Mouse (Mus musculus): ENCODE data around the gene Fto.

Gene Fto

DNA sequence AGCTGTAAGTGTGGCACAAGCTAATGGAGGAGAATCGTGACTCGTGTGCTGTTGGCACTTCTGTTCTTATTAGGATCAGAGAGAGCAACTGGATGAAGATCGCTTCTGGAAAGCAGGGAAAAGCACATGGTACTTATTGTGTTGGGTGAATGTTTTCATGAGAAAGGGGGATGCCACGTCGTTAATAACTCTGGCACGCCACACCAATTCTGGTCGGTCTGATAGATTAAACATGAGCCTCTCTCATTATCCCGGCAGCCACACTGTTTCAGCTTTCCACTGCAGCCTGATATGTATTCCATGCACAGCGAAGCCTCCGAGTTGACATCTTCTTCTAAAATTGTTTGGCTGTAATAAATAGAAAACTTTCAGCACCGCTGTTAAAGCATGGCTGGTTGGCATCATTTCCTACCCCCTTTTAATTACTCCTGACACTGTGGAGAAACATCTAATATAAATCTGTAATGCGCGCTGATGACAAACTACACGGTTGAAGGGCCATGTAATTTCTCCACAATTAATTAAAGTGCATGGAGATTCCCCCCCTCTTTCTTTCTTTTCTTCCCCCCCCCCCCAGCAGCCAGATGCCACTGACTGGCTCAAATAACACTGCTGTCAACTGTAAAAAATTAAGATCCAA is 298.5 kb downstream of the Fto start:
- no peak for DNase-seq (ENCODE audit: extremely low spot score)

DNA sequence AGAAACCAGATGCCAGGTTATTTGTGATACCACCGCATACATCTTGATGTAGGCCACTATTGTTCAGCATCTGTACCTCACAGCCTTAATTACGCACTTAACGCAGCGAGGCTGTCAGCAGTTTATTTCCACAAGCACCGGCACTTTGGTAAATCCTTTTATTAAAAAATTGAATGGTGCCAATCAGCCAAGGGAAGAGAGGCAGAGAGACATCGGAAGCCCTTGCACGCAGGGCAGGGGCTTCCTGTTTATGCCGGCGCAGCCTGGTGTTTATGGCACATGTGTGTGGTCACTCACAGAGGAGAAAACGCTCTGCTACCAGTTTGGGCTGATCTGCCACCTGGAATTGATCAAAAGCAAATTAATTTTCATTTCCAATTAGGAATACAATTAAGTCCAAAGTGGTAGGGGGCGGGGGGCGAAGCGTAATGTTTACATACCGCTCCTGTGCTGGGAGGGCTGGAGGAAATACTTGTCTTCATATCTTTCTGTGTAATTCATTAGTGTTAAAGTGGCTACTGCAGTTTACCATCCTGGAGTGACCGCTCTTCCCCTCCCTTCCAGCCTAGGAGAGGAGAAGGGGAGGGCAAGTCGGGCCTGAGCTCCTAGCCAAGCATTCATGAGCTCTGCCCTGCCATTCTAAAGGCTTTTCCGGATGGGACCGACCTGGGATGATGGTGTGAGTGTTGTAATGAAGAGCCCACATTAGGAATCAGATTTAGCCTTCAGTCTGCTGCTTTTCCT is 299.2 kb downstream of the Fto start:
- DNase-seq (ENCODE audit: extremely low spot score) = no peak

DNA sequence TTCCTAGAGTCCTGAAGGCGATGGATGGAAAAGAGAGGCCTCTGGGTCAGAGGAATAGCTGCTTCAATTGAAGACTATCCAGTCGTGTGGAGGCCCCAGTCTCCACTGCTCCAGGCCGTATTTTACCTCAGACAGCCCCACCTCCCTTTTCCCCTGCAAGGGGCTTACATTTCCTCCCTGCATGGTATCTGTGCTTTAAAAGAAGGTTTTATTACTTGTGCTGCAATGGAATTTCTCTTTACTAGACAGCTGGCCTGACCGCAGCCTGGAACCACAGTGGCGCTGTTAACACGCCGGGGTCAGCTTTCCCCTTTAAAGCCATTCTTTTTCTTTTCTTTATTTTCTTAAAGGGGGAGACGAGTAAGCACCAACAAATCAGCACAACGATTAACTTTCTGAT is 300.3 kb downstream of the Fto start:
- peak; percentile 67 for DNase-seq (ENCODE audit: extremely low spot score)

DNA sequence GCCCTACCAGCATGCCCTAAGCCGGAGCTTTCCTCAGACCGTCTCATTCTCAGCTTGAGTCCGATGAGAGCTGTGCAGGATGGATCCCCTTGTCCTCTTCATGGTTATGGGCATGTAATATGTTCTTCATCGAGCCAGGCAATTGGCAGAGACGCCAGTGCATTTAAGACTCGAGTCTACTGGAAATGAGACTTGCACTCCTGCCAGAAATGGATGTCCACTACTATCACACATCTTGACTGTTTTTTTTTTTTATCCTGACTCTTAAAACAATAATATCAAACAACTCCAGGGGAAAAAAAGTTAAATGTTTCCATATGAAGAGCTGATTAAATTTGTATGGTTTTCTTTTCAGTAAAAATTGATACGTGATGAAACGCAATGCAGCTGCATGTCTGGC is 301.9 kb downstream of the Fto start:
- no peak for DNase-seq (ENCODE audit: extremely low spot score)

DNA sequence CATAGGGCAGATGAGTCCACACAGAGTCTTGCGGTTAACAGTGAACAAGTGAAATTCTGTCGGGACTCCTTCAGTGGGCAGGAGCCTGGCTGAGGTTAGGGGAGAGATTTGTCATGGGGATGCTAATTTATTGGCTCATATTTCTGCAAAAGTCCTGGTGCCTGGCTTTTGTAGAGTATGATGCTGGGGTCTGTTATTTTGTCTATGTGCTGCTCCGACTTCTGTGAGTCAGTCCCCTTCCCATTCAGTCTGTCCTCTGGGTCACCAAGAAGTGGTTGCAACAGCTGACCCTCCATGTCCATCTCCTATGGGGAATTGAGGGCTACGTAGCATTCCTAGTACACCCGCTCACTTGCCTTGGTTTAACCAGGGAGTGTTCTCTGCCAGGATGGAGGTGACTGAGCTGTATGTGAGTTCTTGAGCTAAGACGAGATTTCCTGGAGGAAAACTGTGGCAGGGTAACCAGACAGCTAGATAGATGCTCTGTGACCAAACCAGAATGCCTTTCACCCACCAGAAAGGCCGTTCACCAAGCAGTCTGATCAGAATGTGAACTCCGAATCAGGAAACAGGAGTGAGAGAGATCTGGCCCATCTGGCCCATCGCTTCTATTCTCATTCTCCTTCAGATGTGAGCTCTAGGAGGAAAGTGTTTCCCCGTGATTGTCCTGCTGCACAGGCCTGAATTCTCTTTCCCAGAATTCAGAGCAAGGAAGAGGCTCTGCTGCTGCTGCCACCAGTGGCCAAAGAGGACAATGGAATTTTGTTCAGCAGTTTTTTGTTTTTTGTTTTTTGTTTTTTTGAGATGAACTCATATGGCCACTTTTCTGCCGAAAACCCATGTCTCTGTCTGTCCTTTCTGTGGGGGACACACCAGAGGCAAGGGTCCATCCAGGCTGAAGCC is 302.7 kb downstream of the Fto start:
- no peak for DNase-seq (ENCODE audit: extremely low spot score)

DNA sequence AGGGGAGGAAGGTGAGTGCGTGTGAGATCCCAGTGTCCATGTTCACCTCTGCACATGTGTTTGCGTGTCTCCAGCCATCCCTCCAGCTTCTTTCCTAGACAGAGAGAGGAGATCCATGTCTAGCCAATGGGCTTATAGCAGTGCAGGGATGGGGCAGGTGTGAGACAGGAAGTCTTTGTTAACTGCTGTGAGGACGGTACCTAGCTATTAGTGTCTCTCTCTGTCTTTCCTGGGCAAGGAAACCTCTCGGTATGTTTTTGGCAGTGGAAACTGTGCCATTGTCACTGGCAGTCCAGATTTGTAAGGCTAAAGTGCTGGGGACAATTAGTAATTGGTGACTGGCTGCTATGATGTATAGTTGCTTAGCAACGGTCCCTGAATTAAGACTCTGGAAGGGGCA is 304.4 kb downstream of the Fto start:
- DNase-seq (ENCODE audit: extremely low spot score) = no peak

DNA sequence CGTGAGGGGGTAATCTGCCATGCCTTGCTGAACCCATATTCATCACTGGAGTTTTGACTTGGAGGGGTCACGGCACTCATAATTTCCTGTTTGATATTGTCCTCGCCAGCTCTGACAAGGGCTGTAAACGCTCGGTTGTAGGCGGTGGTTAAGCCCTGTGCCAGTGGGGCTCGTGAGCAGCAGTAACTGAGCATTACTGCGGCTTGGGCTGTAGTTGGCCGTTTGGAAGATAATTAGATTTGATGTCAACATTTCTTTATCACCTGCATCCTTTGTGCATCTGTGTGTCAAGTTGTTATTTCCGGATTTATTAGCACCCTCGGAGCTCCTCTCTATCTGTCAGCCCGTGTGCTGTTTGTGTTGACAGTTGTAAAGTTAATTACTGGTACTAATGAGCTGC is 309.4 kb downstream of the Fto start:
- no peak for DNase-seq (ENCODE audit: extremely low spot score)

DNA sequence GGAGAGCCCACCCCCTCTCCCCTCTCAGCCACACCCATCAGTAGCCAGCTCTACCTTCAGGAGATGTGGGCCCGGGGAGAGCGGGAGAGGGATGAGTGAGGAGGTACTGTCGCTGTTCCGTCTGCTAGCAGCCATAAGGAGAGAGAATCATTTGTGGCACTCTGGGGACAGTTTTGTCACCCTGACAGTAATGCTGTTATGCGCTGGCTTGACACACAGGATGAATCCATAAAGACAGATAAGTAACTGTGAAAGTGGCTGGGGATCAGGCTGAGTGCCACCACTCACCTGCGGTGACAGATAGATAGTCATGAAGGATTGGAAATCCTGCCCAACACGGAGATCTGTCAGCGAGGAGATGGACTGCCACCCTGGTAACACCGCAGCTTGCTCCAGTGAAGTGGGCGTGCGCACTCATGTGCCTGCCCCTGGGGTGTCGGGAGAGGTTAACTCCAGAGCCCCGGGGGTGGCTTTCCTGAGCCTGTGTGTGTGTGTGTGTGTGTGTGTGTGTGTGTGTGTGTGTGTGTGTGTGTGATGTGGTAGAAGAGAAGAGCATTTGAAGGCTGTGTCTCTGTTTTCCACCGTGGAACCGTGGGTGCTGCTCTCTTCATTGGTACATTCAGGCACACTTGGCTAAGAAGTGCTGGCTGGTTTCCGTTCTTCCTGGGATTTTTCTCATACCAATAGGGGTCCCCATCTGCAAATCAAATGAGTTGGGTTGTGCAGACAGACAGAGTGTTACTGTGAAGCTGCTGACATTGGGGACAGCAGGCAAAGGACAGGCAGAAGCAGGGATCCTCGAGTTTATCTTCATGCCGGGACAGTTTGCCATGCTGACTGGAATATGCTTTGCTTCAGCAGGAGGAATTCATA is 312.6 kb downstream of the Fto start:
- no peak for DNase-seq (ENCODE audit: extremely low spot score)

DNA sequence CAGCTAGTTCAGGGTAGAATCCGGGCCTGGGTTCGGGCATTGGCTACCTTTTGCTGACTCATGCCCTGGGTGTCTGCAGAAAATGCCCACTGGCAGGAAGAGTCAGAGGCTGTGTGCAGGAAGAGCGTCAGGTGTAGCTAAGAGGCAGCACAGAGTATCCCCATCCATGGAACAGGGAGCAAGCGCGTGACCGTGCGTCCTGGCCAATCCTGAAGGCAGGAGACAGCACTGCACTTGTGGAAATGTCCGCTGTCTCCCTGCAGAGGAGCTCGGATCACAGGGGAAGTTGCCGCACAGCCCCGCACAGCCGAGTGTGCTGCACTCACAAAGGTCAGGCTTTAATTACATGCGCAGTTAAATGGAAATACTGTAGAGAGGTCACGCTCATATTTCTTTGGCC is 316.3 kb downstream of the Fto start:
- DNase-seq (ENCODE audit: extremely low spot score) = peak; percentile 36

DNA sequence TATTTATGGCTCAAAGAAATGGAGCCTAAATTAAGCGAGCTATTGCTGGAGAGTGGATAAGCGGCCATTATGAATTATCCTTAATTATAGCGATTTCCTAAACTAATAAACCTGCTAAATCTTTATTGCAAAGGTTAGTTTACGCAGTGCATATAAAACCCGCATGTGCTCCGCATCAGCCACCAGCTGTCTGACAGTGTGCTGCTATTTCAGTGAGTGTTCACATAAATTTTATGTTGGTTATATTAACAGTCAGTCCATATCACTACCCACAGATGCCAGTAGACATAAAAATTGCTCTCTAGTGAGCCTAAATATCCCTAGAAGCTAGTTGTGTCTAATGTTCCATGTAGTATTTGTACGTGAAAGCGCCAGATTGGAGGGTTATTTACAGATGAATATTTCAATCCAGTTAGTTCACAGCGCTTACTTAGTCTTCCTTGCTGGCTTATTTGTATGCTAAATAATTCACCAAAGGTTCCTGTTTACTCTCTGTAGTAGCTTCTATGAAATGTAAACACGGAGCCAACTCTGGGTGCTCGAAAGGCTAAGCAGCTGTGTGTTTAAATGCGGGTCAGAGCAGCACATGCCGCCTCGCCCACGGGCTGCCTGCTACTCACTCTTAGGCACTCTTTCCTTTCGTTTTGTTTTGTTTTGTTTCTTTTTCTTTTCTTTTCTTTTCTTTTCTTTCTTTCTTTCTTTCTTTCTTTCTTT is 317.2 kb downstream of the Fto start:
- DNase-seq (ENCODE audit: extremely low spot score) = no peak

DNA sequence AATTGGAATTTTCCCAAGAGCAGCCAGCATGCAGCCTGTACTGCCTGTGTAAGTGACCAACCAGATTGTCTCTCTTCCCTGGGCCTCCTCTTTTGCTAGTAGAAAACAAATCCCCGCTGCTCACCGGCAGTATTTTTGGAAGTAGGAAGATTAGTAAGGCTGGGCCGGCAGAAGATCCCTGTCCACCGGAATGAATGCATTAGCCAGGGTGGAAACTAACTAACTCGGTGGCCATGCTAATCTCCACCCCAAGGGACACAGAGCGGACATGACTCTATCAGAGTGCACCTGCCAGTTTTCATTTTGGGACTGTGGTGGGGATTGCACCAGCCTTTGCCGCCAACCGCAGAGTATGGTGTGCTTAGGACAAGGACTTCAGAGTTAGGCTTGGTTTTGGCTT is 319.1 kb downstream of the Fto start:
- no peak for DNase-seq (ENCODE audit: extremely low spot score)

DNA sequence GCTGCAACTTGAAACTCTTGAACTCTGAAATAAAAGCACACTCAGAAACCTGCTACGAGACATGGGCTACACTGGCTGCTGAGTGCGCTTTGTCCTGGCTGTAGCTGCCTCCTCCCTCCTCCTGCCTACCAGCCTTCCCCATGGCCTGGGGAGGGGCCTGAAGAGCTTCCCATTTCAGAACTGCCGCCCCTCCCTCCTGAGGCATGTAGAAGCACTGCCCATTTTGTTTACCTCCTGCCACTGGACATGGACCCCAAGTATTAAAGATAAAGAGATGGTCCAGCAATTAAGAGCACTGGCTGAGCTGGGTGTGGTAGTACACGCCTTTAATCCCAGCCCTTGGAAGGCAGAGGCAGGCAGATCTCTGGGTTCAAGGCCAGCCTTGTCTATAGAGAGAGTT is 322.1 kb downstream of the Fto start:
- DNase-seq (ENCODE audit: extremely low spot score) = no peak

DNA sequence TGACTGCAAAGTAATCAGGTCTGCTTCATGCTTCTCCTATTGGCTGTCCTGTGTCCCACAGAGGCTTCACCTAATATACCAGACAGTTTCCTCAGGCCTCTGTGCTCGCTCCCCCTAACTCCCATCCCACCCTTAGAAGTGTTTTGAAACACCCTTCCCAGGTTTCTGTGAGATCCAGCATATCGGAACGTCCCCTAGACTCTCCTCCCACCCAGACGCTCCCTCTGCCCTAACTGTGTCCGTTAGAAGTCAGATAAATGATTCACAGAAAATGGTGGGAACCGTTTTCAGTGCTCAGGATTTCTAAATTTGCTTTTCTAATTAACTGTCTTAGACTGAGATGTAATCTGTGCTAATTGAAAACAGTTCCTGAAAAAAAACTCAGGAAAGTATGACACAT is 323.6 kb downstream of the Fto start:
- no peak for DNase-seq (ENCODE audit: extremely low spot score)

DNA sequence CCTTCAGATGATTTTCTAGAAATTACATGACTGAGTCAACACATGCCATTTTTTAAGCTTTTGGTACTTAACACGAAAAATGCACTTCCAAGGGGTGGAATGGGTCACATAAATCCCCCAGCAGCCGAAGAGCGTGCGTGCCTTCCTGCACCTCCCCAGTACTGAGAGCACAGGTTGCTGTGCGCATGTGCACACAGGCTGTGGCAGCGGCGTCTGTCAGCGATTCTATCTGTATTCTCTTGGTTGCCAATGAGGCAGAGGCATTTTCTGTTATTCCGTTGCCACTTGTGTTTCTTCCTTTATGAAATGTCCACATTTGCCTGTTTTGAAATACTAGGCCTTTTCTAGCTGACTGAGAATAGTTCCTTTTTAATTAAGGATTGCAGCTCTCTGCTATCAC is 324.4 kb downstream of the Fto start:
- DNase-seq (ENCODE audit: extremely low spot score) = no peak

DNA sequence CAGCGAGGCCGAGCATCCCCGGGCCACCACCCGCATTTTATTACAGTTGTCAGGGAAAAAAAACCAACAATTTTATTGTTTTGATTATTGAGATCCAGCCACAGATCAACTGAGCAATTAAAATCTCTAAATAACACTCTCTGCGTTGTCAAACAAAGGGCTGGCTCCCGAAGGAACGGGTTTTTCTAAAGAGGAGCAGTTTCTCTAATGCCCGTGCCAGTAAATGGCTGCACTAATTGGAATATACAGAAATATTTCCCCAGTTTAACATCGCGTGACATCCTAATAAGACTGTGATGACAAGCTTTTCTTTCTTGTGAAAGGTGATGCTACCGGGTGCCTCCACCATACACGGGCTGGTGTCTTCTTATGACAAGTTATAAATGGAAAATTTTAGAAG is 324.9 kb downstream of the Fto start:
- DNase-seq (ENCODE audit: extremely low spot score) = no peak

DNA sequence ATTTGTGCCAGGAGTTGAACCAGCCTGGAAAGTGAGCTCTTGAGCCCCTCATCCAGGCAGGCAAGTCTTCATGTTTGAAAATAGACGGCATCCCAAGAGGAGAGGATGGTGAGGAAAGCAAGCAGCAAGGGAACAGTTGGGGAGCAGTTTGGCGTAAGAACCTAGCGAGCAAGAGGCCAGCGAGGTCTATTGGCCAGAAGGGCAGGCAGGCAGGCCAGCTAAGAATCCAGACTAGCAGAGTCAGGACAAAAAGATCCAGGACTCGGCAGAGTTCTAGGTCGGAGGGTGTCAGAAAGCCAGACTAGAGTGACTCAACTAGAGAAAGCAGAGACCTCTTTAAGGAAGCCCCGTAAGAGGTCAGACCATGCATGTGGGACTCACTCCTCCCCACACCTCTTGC is 327.1 kb downstream of the Fto start:
- no peak for DNase-seq (ENCODE audit: extremely low spot score)

DNA sequence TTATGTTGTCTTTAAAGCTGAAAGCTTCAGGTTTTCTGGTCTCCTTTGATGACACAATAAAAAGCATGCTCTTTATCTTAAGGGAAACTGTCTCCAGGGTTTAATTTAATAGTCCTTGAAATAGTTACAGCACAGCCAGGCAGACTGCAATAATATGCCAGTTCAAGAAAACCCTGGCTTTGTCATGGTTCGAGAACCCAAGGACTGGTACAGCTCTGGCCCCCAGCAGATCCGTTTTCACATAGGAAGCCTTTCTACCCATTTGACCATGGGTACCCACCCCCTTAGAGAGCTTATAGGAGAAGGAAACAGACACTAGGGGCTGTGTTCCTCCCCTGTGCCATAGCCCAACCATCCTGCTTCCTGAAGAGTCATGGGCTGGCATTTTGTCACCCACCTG is 332.2 kb downstream of the Fto start:
- no peak for DNase-seq (ENCODE audit: extremely low spot score)

DNA sequence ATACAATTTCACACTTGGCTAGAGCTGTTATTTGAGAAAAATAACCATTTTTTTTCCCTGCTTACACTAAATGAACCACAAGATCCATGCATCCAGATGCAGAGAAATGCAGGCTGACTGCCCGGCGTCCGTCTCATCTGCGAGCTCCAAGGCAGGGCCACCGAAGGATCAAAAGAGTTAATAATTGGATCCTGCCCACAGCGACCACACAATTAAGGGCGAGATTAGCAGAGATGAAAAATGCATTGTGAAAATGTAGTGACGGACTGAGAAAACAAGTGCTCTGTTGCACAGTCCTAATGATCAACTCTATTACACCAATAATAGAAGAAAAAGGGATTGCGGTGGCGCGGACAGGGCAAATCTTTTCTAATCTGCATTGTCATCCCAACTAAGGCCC is 334.6 kb downstream of the Fto start:
- no peak for DNase-seq (ENCODE audit: extremely low spot score)

DNA sequence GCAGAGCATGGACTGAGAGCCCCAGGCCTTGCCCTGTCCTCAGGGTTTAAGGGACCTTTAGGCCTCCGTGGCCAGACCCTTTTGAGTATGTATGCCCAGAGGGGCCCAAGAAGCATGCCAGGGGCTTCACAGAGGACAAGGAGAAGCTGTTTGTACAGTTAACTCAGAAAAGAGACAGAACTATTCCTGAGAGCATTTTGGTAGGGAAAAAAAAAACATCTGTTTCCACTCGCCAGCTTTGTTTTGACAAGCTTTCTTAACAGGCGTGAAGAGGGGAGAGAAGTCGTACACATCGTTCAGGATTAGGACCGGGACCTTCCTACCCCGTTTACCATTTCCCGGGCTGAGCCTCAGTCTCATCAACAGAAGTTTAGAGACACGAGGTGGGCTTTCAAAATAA is 335.5 kb downstream of the Fto start:
- DNase-seq (ENCODE audit: extremely low spot score) = peak; percentile 48

DNA sequence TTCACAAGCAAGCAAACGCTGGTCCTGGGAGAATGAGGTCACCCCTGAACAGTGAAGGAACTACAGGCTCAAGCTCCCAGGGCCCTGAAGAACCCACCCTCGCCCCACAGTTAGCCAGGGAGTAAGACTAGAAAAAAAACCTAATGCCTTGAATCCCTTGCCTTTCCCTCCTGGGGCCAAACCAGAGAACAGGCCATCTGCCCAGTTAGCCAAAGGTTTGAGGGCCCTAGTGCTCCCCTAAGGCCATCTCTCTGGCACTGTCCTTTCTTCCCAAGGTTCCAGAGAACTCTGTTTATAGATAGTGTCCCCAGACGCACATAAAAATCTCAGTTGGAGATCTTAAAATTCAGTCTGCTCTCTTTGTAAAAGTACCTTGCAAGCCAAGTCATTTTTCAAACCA is 340.2 kb downstream of the Fto start:
- DNase-seq (ENCODE audit: extremely low spot score) = no peak

DNA sequence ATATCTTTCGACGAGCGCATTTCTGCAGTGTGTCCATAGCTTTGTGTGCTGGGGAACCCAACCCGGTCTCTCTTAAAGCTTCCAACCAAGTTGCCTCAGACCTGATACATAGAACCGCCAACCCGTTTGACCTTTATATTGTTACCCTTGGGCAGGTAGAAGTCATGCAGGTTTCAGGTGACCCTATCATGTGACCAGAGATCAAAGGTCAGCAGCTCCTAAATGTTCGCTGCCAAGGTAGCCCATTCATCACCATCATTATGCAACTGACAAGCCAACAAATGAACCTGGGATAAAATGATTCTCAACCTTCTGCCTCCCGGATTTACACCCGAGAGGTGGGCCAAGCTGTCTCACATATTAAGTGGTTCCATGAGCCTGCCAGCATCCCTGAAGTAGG is 344.1 kb downstream of the Fto start:
- no peak for DNase-seq (ENCODE audit: extremely low spot score)

All from embryo, embryonic 9.5 days (tissue).